Mouse (Mus musculus) layer of hippocampus, adult 2 months (tissue): Measurements from ENCODE around the gene Uvrag. TPM values are rescaled to one million over a fixed set of nuclear protein-coding genes. Genes with fewer than 3 reads are reported as not detected.

ENCODE experiments used
- DNase-seq, 2 experiments: peaks; one replicate each; pipeline ENCODE4 v3.0.0; 2022; ENCODE audit warnings: low spot score in 2 of 2
- H3K27ac ChIP-seq: fragments of 200-600 bp; 2 replicates; pipeline ENCODE4 v1.8.1; 2022
- H3K4me3 ChIP-seq: fragments of 200-600 bp; 2 replicates; pipeline ENCODE4 v1.8.1; 2022; ENCODE audit warnings: mild to moderate bottlenecking
- CTCF ChIP-seq: fragments of 200-600 bp; conservative IDR thresholded peaks from 2 replicates; pipeline ENCODE4 v1.8.1; 2022; ENCODE audit warnings: antibody characterized with exemption, mild to moderate bottlenecking, moderate library complexity
- total RNA-seq, 2 experiments: library from RNA; stranded (reverse); gene quantifications; 2 replicates each; pipeline ENCODE4 v1.2.3; 2021

Uvrag gene
- total RNA-seq, 2 experiments from 2014 or later = 48.9 to 52.4 TPM

DNA sequence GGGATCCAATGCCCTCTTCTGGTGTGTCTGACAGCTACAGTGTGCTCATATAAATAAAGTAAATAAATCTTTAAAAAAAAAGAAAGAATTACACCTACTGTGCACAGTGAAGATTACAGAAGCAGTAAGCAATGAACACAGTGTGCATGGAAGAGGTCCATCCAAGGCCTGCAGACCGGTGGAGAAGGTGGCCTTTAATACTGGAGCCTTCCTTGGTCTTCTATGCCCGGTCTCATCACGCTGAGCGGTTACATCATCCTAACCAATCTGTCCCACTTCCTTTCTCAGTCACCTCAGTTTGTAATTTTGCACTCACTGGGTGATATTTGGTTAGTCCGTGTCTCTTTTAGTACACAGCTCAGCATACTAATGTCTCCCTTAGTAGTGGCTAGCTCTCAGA lies 197.3 kb downstream of the Uvrag start:
- no peak overlapping the region for H3K4me3 ChIP-seq
- no peak overlapping the region for H3K27ac ChIP-seq
- DNase-seq = no peak
- peak; percentile 17; the same call in 1 of the 2 replicates for TF ChIP-seq CTCF

DNA sequence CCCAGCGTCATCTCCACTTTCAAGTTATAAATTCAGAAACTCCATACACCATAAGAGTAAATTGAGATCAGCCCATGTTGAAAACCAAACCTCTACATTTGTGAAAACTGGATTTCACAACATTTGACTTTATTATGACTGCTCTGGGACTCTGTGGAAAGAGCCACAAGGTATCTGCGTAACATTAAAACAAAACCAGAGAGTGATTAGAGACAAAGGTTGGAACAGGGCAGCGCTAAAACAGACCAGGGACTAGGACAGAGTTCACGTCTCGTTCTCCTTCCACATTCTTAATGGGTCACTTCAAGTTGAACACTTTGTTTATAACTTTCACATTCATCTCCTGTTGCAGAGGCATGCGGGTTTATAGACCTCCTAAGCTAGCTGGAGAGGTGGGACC lies 198.2 kb downstream of the Uvrag start:
- DNase-seq = no peak
- H3K4me3 ChIP-seq = no peak overlapping the region
- no peak for TF ChIP-seq CTCF
- no peak overlapping the region for H3K27ac ChIP-seq

GRCm38 (mm10) chr7:98939194-98939593 lies 201.7 kb downstream of the Uvrag start:
- no peak for TF ChIP-seq CTCF
- H3K4me3 ChIP-seq = no peak overlapping the region

GRCm38 (mm10) chr7:98938621-98939020 lies 202.3 kb downstream of the Uvrag start:
- Histone ChIP-seq H3K4me3 (no peak overlapping the region), H3K27ac (no peak overlapping the region)
- DNase-seq = no peak
- TF ChIP-seq CTCF = no peak

More at GRCm38 (mm10) chr7:98939194-98939593, 201.7 kb downstream of the Uvrag start:
- no peak overlapping the region for H3K27ac ChIP-seq
- DNase-seq = no peak

DNA sequence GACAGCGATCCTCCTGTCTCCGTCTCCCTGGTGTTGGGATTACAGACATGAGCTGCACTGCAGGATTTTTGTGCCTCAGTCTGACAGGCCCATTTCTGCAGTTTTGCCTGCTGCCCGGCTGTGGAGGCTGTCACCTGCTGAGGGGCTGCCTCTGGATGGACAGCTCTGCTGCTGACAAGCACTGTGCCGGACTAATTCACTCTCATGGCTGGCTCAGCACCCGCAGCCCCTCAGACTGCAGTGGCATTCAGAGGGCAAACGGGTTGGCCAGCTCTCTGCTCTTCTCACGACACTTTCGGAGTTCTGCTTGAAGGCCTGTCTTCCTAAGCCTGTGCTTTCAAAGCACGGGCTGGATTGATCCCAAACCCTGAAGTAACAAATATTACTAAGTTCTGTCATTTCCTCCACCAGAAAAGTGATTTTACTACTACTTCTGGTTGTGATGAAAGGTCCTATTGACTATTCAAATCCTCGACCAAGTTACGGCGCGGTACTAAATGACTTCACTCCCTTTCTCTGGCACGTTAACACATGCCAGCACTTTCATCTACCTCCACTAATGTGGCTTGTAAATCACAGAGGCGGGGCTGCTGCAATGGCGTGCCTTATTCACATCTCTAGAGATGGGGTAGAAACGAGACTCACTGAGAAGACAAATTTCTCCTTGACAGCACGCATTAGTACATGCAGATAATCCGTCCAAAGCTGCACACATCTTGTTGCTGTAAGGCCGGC lies 203.7 kb downstream of the Uvrag start:
- DNase-seq = no peak
- Histone ChIP-seq H3K4me3 (no peak overlapping the region), H3K27ac (no peak overlapping the region)
- no peak for TF ChIP-seq CTCF

- no peak for DNase-seq
- TF ChIP-seq CTCF = no peak
- H3K27ac ChIP-seq = no peak overlapping the region
- H3K4me3 ChIP-seq = no peak overlapping the region
These were observed 205.2 kb downstream of the Uvrag start for GRCm38 (mm10) chr7:98935757-98936156.

DNA sequence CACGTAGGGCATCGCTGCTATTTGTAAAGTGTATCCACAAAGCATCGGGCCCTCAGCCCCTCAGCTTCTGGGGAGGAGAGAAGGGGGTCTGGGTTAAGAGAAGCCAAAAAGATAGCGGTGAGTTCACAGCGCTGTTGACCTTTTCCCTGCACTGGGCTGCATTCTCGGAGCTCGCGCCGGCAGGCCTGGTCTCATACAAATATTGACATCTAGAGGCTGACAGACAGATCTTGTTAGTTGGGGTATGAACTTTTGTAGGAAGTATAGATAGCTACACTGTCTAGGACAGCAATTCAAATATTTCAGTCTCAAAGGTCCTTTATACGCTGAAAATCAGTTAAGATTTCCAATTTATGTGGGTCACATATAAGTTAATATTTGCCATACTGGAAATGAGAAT lies 205.7 kb downstream of the Uvrag start:
- no peak for DNase-seq
- H3K27ac ChIP-seq = no peak overlapping the region
- H3K4me3 ChIP-seq = no peak overlapping the region
- TF ChIP-seq CTCF = no peak

DNA sequence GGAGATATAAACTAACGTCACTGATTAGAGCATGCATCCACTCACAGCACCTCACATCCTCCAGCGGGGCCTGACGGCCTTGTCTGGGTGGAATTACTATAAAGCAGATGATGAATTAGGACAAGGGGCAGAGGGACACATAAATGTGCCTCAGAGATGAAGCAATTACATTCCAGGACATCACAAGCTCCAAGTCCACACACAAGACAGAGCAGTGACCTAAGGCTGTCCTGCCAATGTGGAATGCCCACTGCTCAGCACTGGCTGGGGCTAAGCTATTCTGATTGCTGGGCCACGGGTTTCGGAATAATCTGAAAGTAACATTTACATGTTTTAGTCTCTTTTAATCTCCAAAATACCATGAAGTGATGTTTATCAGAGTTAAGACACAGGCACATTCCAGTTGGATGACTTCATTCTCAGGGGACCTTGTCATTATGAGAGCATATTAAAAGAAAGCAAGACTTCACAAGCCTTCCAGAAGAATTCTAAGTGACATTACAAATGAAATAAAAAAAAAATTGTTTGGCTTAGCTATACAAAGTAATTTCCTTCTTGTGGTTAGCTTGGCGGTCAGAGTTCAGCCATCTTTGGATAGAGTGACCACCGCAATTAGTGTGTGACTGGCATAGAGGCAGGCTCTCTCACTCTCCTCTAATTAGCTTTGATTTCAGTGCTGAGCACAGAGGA lies 212.5 kb downstream of the Uvrag start:
- Histone ChIP-seq H3K4me3 (no peak overlapping the region), H3K27ac (no peak overlapping the region)
- DNase-seq = no peak
- TF ChIP-seq CTCF = no peak

GRCm38 (mm10) chr7:98926906-98927528 lies 213.9 kb downstream of the Uvrag start:
- no peak for DNase-seq
- TF ChIP-seq CTCF = no peak
- Histone ChIP-seq H3K27ac (no peak overlapping the region), H3K4me3 (no peak overlapping the region)

GRCm38 (mm10) chr7:98924380-98924869 lies 216.5 kb downstream of the Uvrag start:
- Histone ChIP-seq H3K4me3 (no peak overlapping the region), H3K27ac (peak overlapping the region; percentile 65; the same call in 1 of the 2 replicates)
- no peak for DNase-seq
- TF ChIP-seq CTCF = no peak

DNA sequence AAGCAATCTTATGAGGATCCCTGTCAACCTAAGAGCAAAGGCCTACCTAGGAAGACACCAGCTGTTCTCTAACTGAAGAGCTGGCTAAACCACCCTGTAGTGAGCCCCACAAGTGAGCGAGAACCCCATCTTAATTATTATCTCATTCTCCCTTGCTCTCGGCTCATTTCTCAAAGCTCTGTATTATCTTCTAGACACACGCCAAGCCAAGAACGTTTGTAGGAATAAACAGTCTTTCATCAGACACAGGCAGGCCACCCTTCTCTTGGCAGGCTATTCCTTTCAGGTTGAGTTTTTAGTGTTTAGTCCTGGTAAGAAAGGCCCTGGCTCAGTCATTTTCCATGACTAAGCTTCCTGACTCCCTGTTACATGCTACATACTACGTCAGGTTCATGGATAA lies 218.0 kb downstream of the Uvrag start:
- H3K27ac ChIP-seq = no peak overlapping the region
- no peak for TF ChIP-seq CTCF
- DNase-seq = no peak
- H3K4me3 ChIP-seq = no peak overlapping the region

GRCm38 (mm10) chr7:98917407-98917806 lies 223.5 kb downstream of the Uvrag start:
- no peak for DNase-seq
- Histone ChIP-seq H3K27ac (no peak overlapping the region), H3K4me3 (no peak overlapping the region)
- no peak for TF ChIP-seq CTCF

GRCm38 (mm10) chr7:98916581-98916980 lies 224.4 kb downstream of the Uvrag start:
- no peak for DNase-seq
- Histone ChIP-seq H3K27ac (no peak overlapping the region), H3K4me3 (no peak overlapping the region)
- TF ChIP-seq CTCF = no peak
